Mouse (Mus musculus) MEL (cell line): ENCODE data around the gene Ubap2l.

Source experiments
- BHLHE40 ChIP-seq: IDR thresholded peaks from 2 replicates; pipeline ENCODE4 v1.6.1; 2012; ENCODE audit warnings: low read depth, mild to moderate bottlenecking, inconsistent platforms, low read length, improper control_type of control experiment, borderline replicate concordance
- CTCF ChIP-seq, 3 experiments: IDR thresholded peaks in 2 of 3; conservative IDR thresholded peaks in 1 of 3; 2 replicates each; pipeline ENCODE4 v1.5.1; 2011 to 2012; ENCODE audit warnings: low read length in 3 of 3, low read depth in 2 of 3, mild to moderate bottlenecking in 2 of 3, improper control_type of control experiment in 1 of 3, inconsistent platforms in 1 of 3, mixed read lengths in 1 of 3, moderate library complexity in 1 of 3; ENCODE audit not compliant: control insufficient read depth in 1 of 3, insufficient read depth in 1 of 3, poor library complexity in 1 of 3, severe bottlenecking in 1 of 3
- EP300 ChIP-seq, 2 experiments: IDR thresholded peaks; 2 replicates each; pipeline ENCODE4 v1.6.1; 2011; ENCODE audit warnings: improper control_type of control experiment in 2 of 2, low read length in 2 of 2, low read depth in 1 of 2, mild to moderate bottlenecking in 1 of 2
- GATA1 ChIP-seq: IDR thresholded peaks from 2 replicates; pipeline ENCODE4 v1.6.1; 2011; ENCODE audit warnings: low read depth, low read length, improper control_type of control experiment
- KAT2A ChIP-seq: conservative IDR thresholded peaks from 2 replicates; pipeline ENCODE4 v1.6.1; 2012; ENCODE audit warnings: low read depth, low read length, improper control_type of control experiment, inconsistent platforms
- MAX ChIP-seq: IDR thresholded peaks from 2 replicates; pipeline ENCODE4 v1.6.1; 2011; ENCODE audit warnings: low read length, improper control_type of control experiment
- MYB ChIP-seq: IDR thresholded peaks from 2 replicates; pipeline ENCODE4 v1.6.1; 2011; ENCODE audit warnings: mild to moderate bottlenecking, low read depth, low read length, improper control_type of control experiment
- POLR2A ChIP-seq, 2 experiments: IDR thresholded peaks; 2 replicates each; pipeline ENCODE4 v1.6.1; 2011 to 2012; ENCODE audit warnings: low read length in 2 of 2, mild to moderate bottlenecking in 2 of 2, control low read depth in 1 of 2, improper control_type of control experiment in 1 of 2, low read depth in 1 of 2, moderate library complexity in 1 of 2; ENCODE audit not compliant: control insufficient read depth in 1 of 2, insufficient read depth in 1 of 2, poor library complexity in 1 of 2
- RAD21 ChIP-seq: IDR thresholded peaks from 2 replicates; pipeline ENCODE4 v1.6.1; 2011; ENCODE audit warnings: mild to moderate bottlenecking, low read depth, low read length, improper control_type of control experiment
- TAL1 ChIP-seq: IDR thresholded peaks from 2 replicates; pipeline ENCODE4 v1.6.1; 2012; ENCODE audit warnings: mild to moderate bottlenecking, inconsistent platforms, low read length, moderate library complexity, mixed read lengths
- TCF12 ChIP-seq: IDR thresholded peaks from 2 replicates; pipeline ENCODE4 v1.6.1; 2014; ENCODE audit warnings: low read depth, mild to moderate bottlenecking, inconsistent platforms, low read length, improper control_type of control experiment, moderate library complexity
- UBTF ChIP-seq: IDR thresholded peaks from 2 replicates; pipeline ENCODE4 v1.6.1; 2012; ENCODE audit warnings: low read depth, mild to moderate bottlenecking, inconsistent platforms, low read length, improper control_type of control experiment, moderate library complexity, borderline replicate concordance; ENCODE audit not compliant: insufficient read depth
- ZC3H11A ChIP-seq: IDR thresholded peaks from 2 replicates; pipeline ENCODE4 v1.6.1; 2012; ENCODE audit warnings: low read depth, mild to moderate bottlenecking, inconsistent platforms, low read length, improper control_type of control experiment
- ZNF384 ChIP-seq: IDR thresholded peaks from 2 replicates; pipeline ENCODE4 v1.6.1; 2012; ENCODE audit warnings: low read depth, mild to moderate bottlenecking, inconsistent platforms, low read length, improper control_type of control experiment

DNA sequence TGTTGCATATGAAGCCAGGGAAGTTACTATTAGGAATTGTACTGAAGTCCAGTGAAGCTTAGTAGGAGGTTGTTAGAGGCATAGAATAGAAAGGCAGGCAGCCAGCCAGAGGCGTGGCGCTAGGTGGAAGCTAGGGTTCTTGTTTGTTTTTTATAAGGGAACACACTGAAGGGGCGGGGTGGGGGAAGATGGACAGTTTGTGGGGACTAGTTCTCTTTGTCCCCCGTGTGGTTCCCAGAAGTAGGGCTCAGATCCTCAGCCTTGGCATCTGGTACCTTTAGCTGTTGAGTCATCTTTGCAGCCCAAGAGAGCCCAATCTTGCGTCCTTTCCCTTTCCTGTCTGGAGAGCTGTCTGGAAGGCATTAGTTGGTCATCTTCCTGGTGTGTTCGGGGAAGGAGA is 32.9 kb upstream of the Ubap2l start:
- TF ChIP-seq MYB, result no peak
- no peak for TF ChIP-seq CTCF (IDR thresholded peaks at IDR 0.05 in 2 of 3, conservative IDR thresholded peaks at IDR 0.05 in 1 of 3; ENCODE audit: control insufficient read depth in 1 of 3, insufficient read depth in 1 of 3, low read depth in 2 of 3, low read length in 3 of 3, poor library complexity in 1 of 3, severe bottlenecking in 1 of 3)
- TF ChIP-seq POLR2A (IDR thresholded peaks at IDR 0.05; ENCODE audit: control insufficient read depth in 1 of 2, insufficient read depth in 1 of 2, low read depth in 1 of 2, low read length in 2 of 2, poor library complexity in 1 of 2), result no peak
- no peak for TF ChIP-seq EP300 (IDR thresholded peaks at IDR 0.05; ENCODE audit: low read depth in 1 of 2, low read length in 2 of 2)
- TF ChIP-seq ZC3H11A, result no peak
- no peak for TF ChIP-seq BHLHE40
- TF ChIP-seq RAD21, result no peak
- no peak for TF ChIP-seq GATA1
- TF ChIP-seq ZNF384, result no peak
- no peak for TF ChIP-seq UBTF
- no peak for TF ChIP-seq MAX
- no peak for TF ChIP-seq KAT2A
- TF ChIP-seq TCF12, result no peak
- no peak for TF ChIP-seq TAL1
